Mouse (Mus musculus) liver, adult 2 months (tissue): ENCODE data around the gene Uri1.

Experiments
- CTCF ChIP-seq: fragments of 200-500 bp; IDR thresholded peaks from 2 replicates; pipeline ENCODE4 v1.5.1; 2011; ENCODE audit warnings: low read depth, low read length, control low read depth
- POLR2A ChIP-seq: fragments of 200-500 bp; IDR thresholded peaks from 2 replicates; pipeline ENCODE4 v1.6.1; 2011; ENCODE audit warnings: low read length, control low read depth; ENCODE audit not compliant: insufficient read depth; ENCODE audit errors: extremely low read depth

- no peak for TF ChIP-seq POLR2A
- no peak for TF ChIP-seq CTCF
Measured at GRCm38 (mm10) chr7:37972999-37973555, 50.3 kb downstream of the Uri1 start.
